Mouse (Mus musculus): ENCODE data around the gene Tcte2.

DNA sequence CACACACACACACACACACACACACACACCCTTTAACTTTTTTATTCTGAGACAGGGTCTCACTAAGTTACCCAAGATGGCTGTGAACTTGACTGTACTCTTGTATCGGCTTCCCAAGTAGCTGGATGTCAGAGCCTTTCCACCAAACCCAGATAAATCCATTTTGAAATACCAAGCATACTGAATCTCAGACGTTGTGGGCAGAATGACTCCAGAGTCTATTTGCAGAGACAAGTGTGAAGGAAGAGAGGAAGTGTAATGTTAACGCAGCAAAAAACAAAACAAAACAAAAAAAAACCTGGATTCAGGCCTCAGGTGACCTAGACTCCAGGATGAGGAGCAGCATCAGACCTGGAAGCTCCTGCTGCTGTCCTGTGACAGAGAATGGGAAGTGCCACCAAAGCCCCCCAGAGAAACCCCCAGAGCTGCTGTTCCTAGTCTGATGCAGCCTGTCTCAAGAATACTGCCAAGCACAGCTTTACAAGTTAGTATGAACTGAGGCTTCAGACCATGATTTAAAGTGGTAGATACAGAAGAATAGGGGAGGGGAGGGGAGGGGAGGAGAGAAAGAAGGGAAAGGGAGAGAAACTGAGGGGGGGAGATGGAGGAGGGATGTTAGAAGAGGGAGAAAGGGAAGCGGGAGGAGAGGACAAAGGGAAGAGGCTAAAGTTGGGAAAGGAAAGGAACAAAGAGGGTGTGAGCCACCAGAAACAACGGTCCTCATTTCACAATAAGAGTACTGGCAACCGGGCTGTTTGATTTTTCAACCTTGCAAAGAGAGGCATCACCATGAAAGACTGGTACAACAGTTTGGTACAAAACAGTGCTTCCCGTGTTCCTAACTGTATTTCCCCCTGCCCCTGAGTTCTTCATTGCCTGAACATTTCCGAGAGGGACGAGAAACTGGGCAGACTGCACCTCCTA is 84.1 kb downstream of the Tcte2 start:
- TF ChIP-seq CTCF (conservative IDR thresholded peaks at IDR 0.05; ENCODE audit: insufficient read depth, insufficient read length, low read depth, low read length): no peak
- TF ChIP-seq POLR2A (IDR thresholded peaks at IDR 0.05; ENCODE audit: low read depth, low read length): no peak
